Mouse (Mus musculus): ENCODE data around the gene Amh.

- TF ChIP-seq CTCF (IDR thresholded peaks at IDR 0.05; ENCODE audit: low read depth) (no peak), EP300 (IDR thresholded peaks at IDR 0.05; ENCODE audit: low read depth) (no peak)
These were observed 8.7 kb upstream of the Amh start for GRCm38 (mm10) chr10:80796307-80796848.
